Mouse (Mus musculus) lung, adult 2 months (tissue): ENCODE measurements around the gene Zbtb20. TPM values are rescaled to one million over a fixed set of nuclear protein-coding genes. Genes with fewer than 3 reads are reported as not detected.

Experiments
- DNase-seq: peaks from one replicate; pipeline ENCODE4 v3.0.0; 2022
- H3K4me1 ChIP-seq: fragments of 200-500 bp; 2 replicates; pipeline ENCODE4 v1.6.1; 2011; ENCODE audit warnings: low read length; ENCODE audit not compliant: control insufficient read depth, insufficient read depth
- H3K4me3 ChIP-seq: fragments of 200-500 bp; replicated peaks from 2 replicates; pipeline ENCODE3; 2011; ENCODE audit warnings: low read depth, mild to moderate bottlenecking, control low read depth, low read length; ENCODE audit errors: extremely low read depth
- CTCF ChIP-seq: fragments of 200-500 bp; IDR thresholded peaks from 2 replicates; pipeline ENCODE4 v1.5.1; 2011; ENCODE audit warnings: mild to moderate bottlenecking, low read length, control low read depth; ENCODE audit not compliant: insufficient read depth
- POLR2A ChIP-seq: fragments of 200-500 bp; IDR thresholded peaks from 2 replicates; pipeline ENCODE4 v1.6.1; 2011; ENCODE audit warnings: low read depth, mild to moderate bottlenecking, control low read depth, low read length, borderline replicate concordance; ENCODE audit errors: extremely low read depth
- WGBS: fragments of 180-500 bp; shearing (Covaris S2); methylation state at CpG from one replicate; pipeline ENCODE4 v1.1.7; 2018; 5-methylcytosine and 5-hydroxymethylcytosine counted together
- polyA plus RNA-seq: library from polyadenylated mRNA; depleted of rRNA; stranded (reverse); fragments of >200 nt; gene quantifications from 2 replicates; pipeline ENCODE4 v1.2.3, GENCODE M21; 2012

The Zbtb20 gene
- polyA plus RNA-seq, 1 experiment: 30.7 TPM

DNA sequence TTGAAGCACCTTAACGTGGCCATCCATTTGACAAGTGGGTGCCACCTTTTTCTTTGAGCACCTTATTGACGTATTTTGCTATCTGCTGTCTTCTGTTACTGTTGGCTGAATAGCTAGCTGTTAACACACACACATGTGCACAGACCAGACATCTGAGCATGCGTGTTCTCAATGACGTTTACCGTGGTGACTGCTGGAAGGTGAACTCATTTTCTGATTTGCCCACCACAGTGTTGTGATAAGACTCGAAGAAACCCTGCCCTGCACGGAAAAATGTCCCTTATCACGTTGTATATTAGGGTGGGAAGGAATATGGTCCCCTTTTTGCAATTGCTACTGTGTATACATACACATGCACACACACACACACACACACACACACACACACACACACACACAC lies 765.5 kb downstream of the Zbtb20 start:
- WGBS: 78% methylated on average over 8 of the region's 8 CpGs
- DNase-seq: no peak
- no peak for TF ChIP-seq CTCF
- no peak for TF ChIP-seq POLR2A
- Histone ChIP-seq H3K4me1 (no peaks in the 10 kb centered on the region), H3K4me3 (no peak overlapping the region)

GRCm38 (mm10) chr16:43645879-43646278 lies 770.2 kb downstream of the Zbtb20 start:
- Histone ChIP-seq H3K4me3 (no peak overlapping the region), H3K4me1 (no peaks in the 10 kb centered on the region)
- 59% methylated on average over 4 of the region's 4 CpGs for WGBS
- TF ChIP-seq CTCF (no peak), POLR2A (no peak)
- no peak for DNase-seq

GRCm38 (mm10) chr16:43646943-43647342 lies 771.3 kb downstream of the Zbtb20 start:
- Histone ChIP-seq H3K4me1 (no peaks in the 10 kb centered on the region), H3K4me3 (no peak overlapping the region)
- no peak for TF ChIP-seq POLR2A
- no peak for DNase-seq
- WGBS: 77% methylated on average over 3 of the region's 3 CpGs

DNA sequence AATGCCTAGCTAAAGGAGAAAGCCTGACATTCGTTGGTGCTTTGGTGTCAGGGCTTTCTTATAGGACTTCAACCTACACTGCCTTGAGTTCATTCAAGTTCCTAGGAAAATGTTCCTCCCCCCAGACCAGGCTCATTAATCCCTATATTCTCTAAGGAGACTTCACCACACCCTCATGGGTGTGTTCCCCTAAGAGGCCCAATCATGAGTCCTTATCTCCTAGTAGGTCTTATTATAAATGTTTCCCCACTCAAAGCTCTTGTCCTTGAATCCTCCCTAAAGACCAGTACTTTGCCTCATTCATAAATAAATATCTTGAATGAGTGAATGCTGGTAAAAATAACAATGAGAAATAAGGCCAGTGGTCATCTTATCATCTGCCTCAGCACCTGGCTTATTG lies 772.0 kb downstream of the Zbtb20 start:
- TF ChIP-seq POLR2A (no peak), CTCF (no peak)
- H3K4me1 ChIP-seq: no peaks in the 10 kb centered on the region
- no peak overlapping the region for H3K4me3 ChIP-seq
- WGBS: 88% methylated on average over 1 of the region's 1 CpGs
- no peak for DNase-seq

DNA sequence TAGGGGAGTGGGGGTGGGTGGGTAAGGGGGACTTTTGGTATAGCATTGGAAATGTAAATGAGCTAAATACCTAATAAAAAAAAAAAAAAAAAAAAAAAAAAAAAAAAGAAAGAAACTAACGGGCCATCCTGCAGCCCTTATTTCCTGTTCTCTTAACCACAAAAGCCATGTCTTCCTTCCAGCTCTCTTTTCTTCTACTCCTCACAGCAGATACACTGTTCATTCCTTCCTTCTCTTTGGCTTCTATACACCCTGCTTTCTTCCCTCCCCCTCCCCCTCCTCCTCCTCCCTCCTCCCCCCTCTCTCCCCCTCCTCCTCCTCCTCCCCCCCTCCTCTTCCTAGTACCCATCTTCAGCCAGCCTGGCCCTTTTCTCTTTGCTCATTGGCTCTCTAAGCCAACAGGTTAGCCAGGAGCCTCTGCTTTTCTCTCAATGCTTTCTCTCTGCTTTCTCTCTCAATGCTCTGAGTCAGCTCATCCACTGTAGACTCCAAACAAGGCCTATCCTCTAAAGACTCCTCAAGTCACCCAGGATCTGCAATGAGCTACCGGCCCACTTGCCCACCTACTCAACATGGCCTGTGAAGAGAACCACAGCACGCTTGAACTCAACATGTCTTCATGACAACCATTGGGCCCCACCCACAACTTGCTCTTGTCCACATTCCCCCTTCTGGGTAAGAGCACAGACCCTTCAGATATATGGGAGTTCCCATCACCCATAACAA lies 774.8 kb downstream of the Zbtb20 start:
- WGBS: 88% methylated on average over 3 of the region's 3 CpGs
- no peak for TF ChIP-seq POLR2A
- no peak for DNase-seq
- no peak overlapping the region for H3K4me3 ChIP-seq
- no peaks in the 10 kb centered on the region for H3K4me1 ChIP-seq

DNA sequence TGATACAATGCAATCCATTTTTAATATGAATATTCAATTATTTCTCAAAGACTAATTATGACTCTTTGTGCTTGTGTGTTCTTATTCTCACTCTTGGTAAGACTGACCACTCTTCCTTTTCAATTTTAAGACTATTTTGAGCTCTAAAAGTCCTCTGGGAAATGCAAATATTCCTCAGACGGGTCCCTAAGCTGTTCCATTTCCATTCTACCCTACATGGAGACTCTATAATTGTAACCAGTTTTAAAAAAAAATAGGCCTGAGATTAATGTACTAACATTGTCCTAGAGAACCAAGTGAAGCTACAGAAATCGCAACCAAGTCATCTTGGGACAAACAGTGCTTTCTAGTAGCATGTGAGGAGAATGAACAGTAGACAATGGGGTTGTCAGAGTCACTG lies 777.6 kb downstream of the Zbtb20 start:
- no peaks in the 10 kb centered on the region for H3K4me1 ChIP-seq
- no peak for TF ChIP-seq POLR2A
- TF ChIP-seq CTCF: no peak
- H3K4me3 ChIP-seq: no peak overlapping the region
- DNase-seq: no peak
- 74% methylated on average over 2 of the region's 2 CpGs for WGBS

DNA sequence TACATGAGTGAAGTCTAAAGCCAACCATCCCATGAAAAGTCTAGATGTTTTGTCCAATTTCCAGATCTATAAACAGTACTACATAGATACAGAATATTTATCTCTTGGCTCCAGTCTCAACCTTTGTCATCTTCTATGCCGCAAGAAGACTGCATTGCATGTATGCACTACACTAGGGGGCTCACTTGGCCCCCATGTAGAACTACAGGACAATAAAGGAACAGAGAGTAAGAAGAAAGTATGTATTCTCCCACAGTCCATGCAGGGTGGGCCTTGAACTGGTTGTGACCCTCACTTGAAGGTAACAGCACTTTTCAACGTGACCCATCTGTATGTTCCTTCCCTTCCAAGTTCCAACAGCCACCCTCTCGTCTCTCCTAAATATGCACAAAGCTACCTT lies 778.6 kb downstream of the Zbtb20 start:
- Histone ChIP-seq H3K4me1 (no peaks in the 10 kb centered on the region), H3K4me3 (no peak overlapping the region)
- TF ChIP-seq CTCF (no peak), POLR2A (no peak)
- DNase-seq: no peak
- 75% methylated on average over 3 of the region's 3 CpGs for WGBS

DNA sequence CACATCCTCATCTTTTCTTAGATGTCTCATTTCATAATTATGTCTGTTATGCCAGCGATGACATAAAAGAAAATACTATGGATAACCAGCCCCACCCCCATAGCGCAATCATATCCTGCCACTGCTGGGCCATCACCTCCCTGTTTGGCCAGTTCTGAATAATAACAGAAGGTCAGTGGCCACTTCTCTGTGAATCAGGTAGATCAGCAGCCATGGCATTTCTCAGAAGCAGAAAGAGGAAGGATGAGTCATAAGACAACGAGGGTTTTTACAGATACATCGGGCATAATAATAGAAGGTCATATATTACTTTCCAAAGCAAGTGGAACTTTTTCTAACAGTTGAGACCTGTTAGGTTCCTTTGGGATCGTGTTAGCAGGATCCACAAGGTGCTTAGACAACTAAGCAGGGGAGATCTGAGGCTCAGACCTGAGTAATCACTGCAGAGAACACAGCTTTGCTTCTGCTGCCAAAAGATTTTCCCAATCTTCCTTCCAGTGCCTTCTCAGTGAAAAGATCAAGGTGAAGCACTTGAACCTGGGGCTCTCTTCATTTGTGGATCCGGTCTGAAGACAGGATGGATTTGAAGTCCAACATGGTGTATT lies 779.6 kb downstream of the Zbtb20 start:
- Histone ChIP-seq H3K4me1 (no peaks in the 10 kb centered on the region), H3K4me3 (no peak overlapping the region)
- no peak for DNase-seq
- no peak for TF ChIP-seq CTCF
- no peak for TF ChIP-seq POLR2A
- WGBS: 68% methylated on average over 6 of the region's 6 CpGs

- DNase-seq: no peak
- Histone ChIP-seq H3K4me1 (no peaks in the 10 kb centered on the region), H3K4me3 (no peak overlapping the region)
- TF ChIP-seq POLR2A: no peak
- TF ChIP-seq CTCF: no peak
- 87% methylated on average over 5 of the region's 5 CpGs for WGBS
Observed at GRCm38 (mm10) chr16:43661576-43661975, 785.9 kb downstream of the Zbtb20 start.

DNA sequence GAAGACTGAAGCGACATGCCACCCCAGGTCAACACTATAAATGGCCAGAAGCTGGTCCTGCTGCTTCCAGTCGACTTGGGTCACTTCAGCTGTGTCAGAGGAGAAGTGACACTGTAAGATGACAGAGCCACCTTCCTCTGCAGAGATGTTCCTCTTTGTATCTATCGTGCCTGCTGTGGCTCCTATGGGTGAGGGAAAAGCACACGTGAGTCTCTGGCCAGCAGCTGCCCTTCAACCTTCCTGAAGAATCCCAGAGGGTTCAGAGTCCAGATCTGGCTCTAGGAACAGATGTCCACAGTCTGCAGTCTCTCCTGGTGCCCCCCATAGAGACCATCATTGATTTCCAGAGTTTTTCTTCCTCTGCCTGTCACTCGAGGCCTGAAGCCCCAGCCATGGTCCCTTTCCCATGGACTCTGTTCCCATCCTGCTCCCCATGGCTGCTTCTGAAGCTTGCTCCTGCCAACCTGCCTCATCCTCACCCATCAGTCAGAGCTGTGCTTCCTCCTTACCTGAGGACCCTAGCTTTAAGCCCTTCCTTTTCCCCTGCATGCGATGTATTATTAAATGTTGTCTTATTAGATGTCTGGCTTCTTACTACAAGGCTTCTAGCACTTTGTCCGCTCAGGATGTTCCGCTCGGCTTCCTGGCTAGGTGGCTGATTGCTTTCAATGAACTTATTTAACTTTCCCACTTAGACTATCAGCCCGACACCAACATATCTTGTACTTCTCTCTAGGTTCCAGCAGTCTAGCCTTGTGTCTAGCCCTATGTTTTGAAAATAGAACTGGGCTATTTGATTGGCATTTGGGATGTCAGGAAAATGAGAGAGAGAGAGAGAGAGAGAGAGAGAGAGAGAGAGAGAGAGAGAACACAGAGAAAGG lies 786.7 kb downstream of the Zbtb20 start:
- no peak for DNase-seq
- TF ChIP-seq CTCF (no peak), POLR2A (no peak)
- Histone ChIP-seq H3K4me3 (no peak overlapping the region), H3K4me1 (no peaks in the 10 kb centered on the region)
- WGBS: 80% methylated on average over 10 of the region's 10 CpGs
